Mouse (Mus musculus) limb, embryonic 13.5 days (tissue): ENCODE measurements around the gene Mdc1. TPM values are rescaled to one million over a fixed set of nuclear protein-coding genes. Genes with fewer than 3 reads are reported as not detected.

Experiments used
- ATAC-seq: fragments of 200-750 bp; cut with Nextera tagmentation; 2 replicates; pipeline ENCODE4 v1.8.0; 2017; ENCODE audit warnings: low read depth, moderate number of reproducible peaks, moderate TSS enrichment; ENCODE audit not compliant: low FRiP score
- H3K27ac ChIP-seq: fragments of 300-500 bp; sonication (generic); 2 replicates; pipeline ENCODE4 v1.5.1; 2015; ENCODE audit warnings: inconsistent platforms, mild to moderate bottlenecking, moderate library complexity
- H3K27me3 ChIP-seq: fragments of 300-500 bp; sonication (generic); 2 replicates; pipeline ENCODE4 v1.6.1; 2015; ENCODE audit warnings: mild to moderate bottlenecking, inconsistent platforms
- H3K36me3 ChIP-seq: fragments of 300-500 bp; sonication (generic); 2 replicates; pipeline ENCODE4 v1.6.1; 2015; ENCODE audit warnings: inconsistent platforms, mild to moderate bottlenecking, moderate library complexity
- H3K4me1 ChIP-seq: fragments of 300-500 bp; sonication (generic); 2 replicates; pipeline ENCODE4 v1.6.1; 2015; ENCODE audit warnings: inconsistent platforms
- H3K4me2 ChIP-seq: fragments of 300-500 bp; sonication (generic); replicated peaks from 2 replicates; pipeline ENCODE4 v1.6.1; 2015; ENCODE audit warnings: inconsistent platforms, mild to moderate bottlenecking, moderate library complexity
- H3K4me3 ChIP-seq: fragments of 300-500 bp; sonication (generic); 2 replicates; pipeline ENCODE4 v1.5.1; 2015; ENCODE audit warnings: moderate library complexity, mild to moderate bottlenecking, inconsistent platforms
- H3K9ac ChIP-seq: fragments of 300-500 bp; sonication (generic); 2 replicates; pipeline ENCODE4 v1.6.1; 2015; ENCODE audit warnings: mild to moderate bottlenecking, inconsistent platforms
- H3K9me3 ChIP-seq: fragments of 300-500 bp; sonication (generic); 2 replicates; pipeline ENCODE4 v1.6.1; 2016; ENCODE audit warnings: inconsistent platforms
- WGBS: fragments of 180-500 bp; shearing (Covaris S2); methylation state at CpG from one replicate; pipeline ENCODE4 v1.1.7; 2015; 5-methylcytosine and 5-hydroxymethylcytosine counted together
- microRNA-seq: library from miRNA; unstranded; fragments of <30 nt; microRNA quantifications from one replicate; pipeline ENCODE4, GENCODE M21; 2016
- polyA plus RNA-seq: library from polyadenylated mRNA; unstranded; fragments of >200 nt; fragmentation: Nextera tagmentation; extraction: Ambion mirVana; gene quantifications from 2 replicates; pipeline ENCODE4 v1.2.1, GENCODE M21; 2015

Mdc1 gene
- polyA plus RNA-seq, 1 experiment from 2014 or later: 15.5 TPM

- no peak for ATAC-seq
- Histone ChIP-seq H3K27me3 (no peaks in the 10 kb centered on the region), H3K4me2 (no peak overlapping the region), H3K4me1 (peaks cover 7% of the 10 kb centered on the region), H3K27ac (no peak overlapping the region), H3K9ac (no peak overlapping the region), H3K9me3 (no peaks in the 10 kb centered on the region), H3K4me3 (no peak overlapping the region), H3K36me3 (peaks cover 89% of the 10 kb centered on the region)
- WGBS: 88% methylated on average over 9 of the region's 9 CpGs
These were observed 62.2 kb downstream of the Mdc1 start for GRCm38 (mm10) chr17:35903343-35903991.

- H3K4me3 ChIP-seq: no peak overlapping the region
- peaks cover 12% of the 10 kb centered on the region for H3K4me1 ChIP-seq
- no peak for ATAC-seq
- H3K27me3 ChIP-seq: no peaks in the 10 kb centered on the region
- no peaks in the 10 kb centered on the region for H3K9me3 ChIP-seq
- no peak overlapping the region for H3K9ac ChIP-seq
- no peak overlapping the region for H3K27ac ChIP-seq
- 79% methylated on average over 4 of the region's 4 CpGs for WGBS
- peaks cover 92% of the 10 kb centered on the region for H3K36me3 ChIP-seq
- no peak overlapping the region for H3K4me2 ChIP-seq
These were observed 62.7 kb downstream of the Mdc1 start for GRCm38 (mm10) chr17:35903992-35904355.

- no peak overlapping the region for H3K9ac ChIP-seq
- no peak for ATAC-seq
- peaks cover 75% of the 10 kb centered on the region for H3K36me3 ChIP-seq
- peaks cover 17% of the 10 kb centered on the region for H3K4me1 ChIP-seq
- no peak overlapping the region for H3K4me3 ChIP-seq
- WGBS: 94% methylated on average over 1 of the region's 1 CpGs
- H3K27ac ChIP-seq: no peak overlapping the region
- H3K27me3 ChIP-seq: no peaks in the 10 kb centered on the region
- no peak overlapping the region for H3K4me2 ChIP-seq
- no peaks in the 10 kb centered on the region for H3K9me3 ChIP-seq
These were observed 64.3 kb downstream of the Mdc1 start for GRCm38 (mm10) chr17:35905587-35905986.

DNA sequence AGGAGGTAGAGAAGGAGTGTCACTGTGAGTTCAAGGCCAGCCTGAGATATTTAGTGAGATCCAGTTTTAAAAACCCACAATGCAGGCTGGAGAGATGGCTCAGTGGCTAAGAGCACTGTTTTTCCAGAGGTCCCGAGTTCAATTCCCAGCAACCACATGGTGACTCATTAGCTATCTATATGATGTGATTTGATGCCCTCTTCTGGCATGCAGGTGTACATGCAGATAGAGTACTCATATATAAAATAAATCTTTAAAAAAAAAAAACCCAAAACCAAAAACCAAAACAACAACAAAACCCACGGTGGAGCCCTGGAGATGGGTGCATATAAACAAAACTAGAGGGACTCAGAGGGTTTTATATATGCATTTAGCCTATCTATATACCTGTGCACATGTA is 66.3 kb downstream of the Mdc1 start:
- Histone ChIP-seq H3K4me3 (no peak overlapping the region), H3K27me3 (no peaks in the 10 kb centered on the region), H3K4me1 (peaks cover 17% of the 10 kb centered on the region), H3K9me3 (no peaks in the 10 kb centered on the region), H3K27ac (no peak overlapping the region), H3K4me2 (no peak overlapping the region), H3K9ac (no peak overlapping the region), H3K36me3 (peaks cover 74% of the 10 kb centered on the region)
- ATAC-seq: no peak
- WGBS: 80% methylated on average over 2 of the region's 2 CpGs

Small RNA genes within 50 kb of the gene (microRNA-seq; reads per million reads assigned to microRNA genes)
- 0.70 reads per million for gene Gm28033

Other genes with a start within 250 kb of the Mdc1 start
- not detected in 2 replicates for gene Sfta2, start 240.0 kb upstream of the Mdc1 start, polyA plus RNA-seq
- not detected in 2 replicates for gene Gm9573, start 214.9 kb upstream of the Mdc1 start, polyA plus RNA-seq
- gene Mucl3, start 197.8 kb upstream of the Mdc1 start, polyA plus RNA-seq: 0.11 and 0.24 TPM in 2 replicates
- 17.8 and 21.0 TPM in 2 replicates for gene Vars2, start 173.9 kb upstream of the Mdc1 start, polyA plus RNA-seq
- 45.3 and 48.0 TPM in 2 replicates for gene Gtf2h4, start 167.8 kb upstream of the Mdc1 start, polyA plus RNA-seq
- gene Ddr1, start 136.9 kb upstream of the Mdc1 start, polyA plus RNA-seq: 47.1 and 57.9 TPM in 2 replicates
- 13.7 and 14.7 TPM in 2 replicates for gene Ier3, start 19.8 kb upstream of the Mdc1 start, polyA plus RNA-seq
- gene Flot1, start 18.3 kb upstream of the Mdc1 start, polyA plus RNA-seq: 50.2 and 57.5 TPM in 2 replicates
- 1,168 and 1,170 TPM in 2 replicates for gene Tubb5, start 3.2 kb upstream of the Mdc1 start, polyA plus RNA-seq
- gene Nrm, start 19.8 kb downstream of the Mdc1 start, polyA plus RNA-seq: 54.9 and 55.1 TPM in 2 replicates
- gene Ppp1r18, start 24.1 kb downstream of the Mdc1 start, polyA plus RNA-seq: 22.4 and 27.6 TPM in 2 replicates
- 41.8 and 42.5 TPM in 2 replicates for gene Dhx16, start 38.3 kb downstream of the Mdc1 start, polyA plus RNA-seq
- 21.9 and 25.0 TPM in 2 replicates for gene 2310061I04Rik, start 55.9 kb downstream of the Mdc1 start, polyA plus RNA-seq
- gene Atat1, start 68.6 kb downstream of the Mdc1 start, polyA plus RNA-seq: 128 and 139 TPM in 2 replicates
- gene Mrps18b, start 74.9 kb downstream of the Mdc1 start, polyA plus RNA-seq: 67.1 and 67.5 TPM in 2 replicates
- gene Ppp1r10, start 74.9 kb downstream of the Mdc1 start, polyA plus RNA-seq: 42.4 and 43.7 TPM in 2 replicates
- gene Abcf1, start 128.2 kb downstream of the Mdc1 start, polyA plus RNA-seq: 104 and 109 TPM in 2 replicates
- gene Gnl1, start 138.3 kb downstream of the Mdc1 start, polyA plus RNA-seq: 60.8 and 65.1 TPM in 2 replicates
- gene Prr3, start 138.7 kb downstream of the Mdc1 start, polyA plus RNA-seq: 44.4 and 46.4 TPM in 2 replicates
- 3.4 and 4.1 TPM in 2 replicates for gene H2-T24, start 179.0 kb downstream of the Mdc1 start, polyA plus RNA-seq
- 7.3 TPM in 2 replicates for gene H2-T23, start 191.3 kb downstream of the Mdc1 start, polyA plus RNA-seq
- 18.8 and 21.1 TPM in 2 replicates for gene H2-T22, start 201.2 kb downstream of the Mdc1 start, polyA plus RNA-seq
- gene Gm6034, start 201.4 kb downstream of the Mdc1 start, polyA plus RNA-seq: not detected in 2 replicates
- not detected in 2 replicates for gene Gm11127, start 216.9 kb downstream of the Mdc1 start, polyA plus RNA-seq